Mouse (Mus musculus) ES-E14 (cell line): Measurements from ENCODE around the gene 1700034J05Rik. TPM values are rescaled to one million over a fixed set of nuclear protein-coding genes. Genes with fewer than 3 reads are reported as not detected.

Source experiments
- DNase-seq: peaks from one replicate; pipeline ENCODE4 v3.0.0-alpha.2; 2013; ENCODE audit warnings: low read depth, low spot score
- H3K27ac ChIP-seq: 2 replicates; pipeline ENCODE4 v1.5.1; 2012; ENCODE audit warnings: low read depth, mild to moderate bottlenecking, low read length, moderate library complexity, mixed read lengths; ENCODE audit not compliant: poor library complexity, insufficient read depth, severe bottlenecking
- H3K36me3 ChIP-seq: 2 replicates; pipeline ENCODE4 v1.6.1; 2012; ENCODE audit warnings: mild to moderate bottlenecking, low read length, moderate library complexity, mixed read lengths; ENCODE audit not compliant: control insufficient read depth, poor library complexity, insufficient read depth, severe bottlenecking
- H3K4me1 ChIP-seq, 2 experiments: fragments of 150-350 bp in 1 of 2; sonication (generic) in 1 of 2; 2 replicates each; pipeline ENCODE4 v1.6.1; 2012; ENCODE audit warnings: low read length in 2 of 2, mild to moderate bottlenecking in 1 of 2, mixed read lengths in 1 of 2; ENCODE audit not compliant: control insufficient read depth in 2 of 2, insufficient read depth in 2 of 2, poor library complexity in 1 of 2
- H3K4me3 ChIP-seq, 2 experiments: fragments of 150-350 bp in 1 of 2; sonication (generic) in 1 of 2; 2 replicates each; pipeline ENCODE4 v1.5.1; 2012; ENCODE audit warnings: low read length in 2 of 2, low read depth in 1 of 2, mild to moderate bottlenecking in 1 of 2, mixed read lengths in 1 of 2; ENCODE audit not compliant: insufficient read depth in 1 of 2, poor library complexity in 1 of 2, severe bottlenecking in 1 of 2
- H3K9ac ChIP-seq: 2 replicates; pipeline ENCODE4 v1.6.1; 2012; ENCODE audit warnings: low read depth, mild to moderate bottlenecking, low read length, mixed read lengths; ENCODE audit not compliant: poor library complexity, insufficient read depth, severe bottlenecking
- H3K9me3 ChIP-seq: fragments of 150-350 bp; sonication (generic); 2 replicates; pipeline ENCODE4 v1.6.1; 2012; ENCODE audit warnings: low read depth, mild to moderate bottlenecking, low read length; ENCODE audit not compliant: control insufficient read depth, insufficient read depth
- CHD2 ChIP-seq: IDR thresholded peaks from 2 replicates; pipeline ENCODE4 v1.6.1; 2014; ENCODE audit warnings: mild to moderate bottlenecking, low read depth, low read length, inconsistent platforms
- HCFC1 ChIP-seq: IDR thresholded peaks from 2 replicates; pipeline ENCODE4 v1.6.1; 2012; ENCODE audit warnings: low read length, inconsistent platforms, borderline replicate concordance; ENCODE audit not compliant: insufficient read depth
- MAFK ChIP-seq: IDR thresholded peaks from 2 replicates; pipeline ENCODE4 v1.6.1; 2014; ENCODE audit warnings: mild to moderate bottlenecking, low read depth, low read length, inconsistent platforms; ENCODE audit not compliant: insufficient read depth
- ZC3H11A ChIP-seq: IDR thresholded peaks from 2 replicates; pipeline ENCODE4 v1.6.1; 2012; ENCODE audit warnings: low read depth, mild to moderate bottlenecking, inconsistent platforms, low read length, borderline replicate concordance
- ZNF384 ChIP-seq: IDR thresholded peaks from 2 replicates; pipeline ENCODE4 v1.6.1; 2012; ENCODE audit warnings: low read depth, low read length, inconsistent platforms
- in situ Hi-C, 2 experiments: fragments of 600-800 bp; cut with MboI; formaldehyde crosslinking; loops; one replicate each; pipeline ENCODE4 v1.15.1; 2025; ENCODE audit warnings: low sequenced_read_pairs in 2 of 2, inconsistent platforms in 1 of 2; ENCODE audit not compliant: unreplicated experiment in 2 of 2
- total RNA-seq: library from RNA; depleted of rRNA; stranded (reverse); fragments of 300-350 nt; gene quantifications from 2 replicates; pipeline ENCODE4 v1.2.3, GENCODE M21; 2012; rRNA removed

Gene 1700034J05Rik
- total RNA-seq, result 0.11 and 0.22 TPM in 2 replicates

- no peak for DNase-seq
- H3K9me3 ChIP-seq, result no peaks in the 10 kb centered on the region
- H3K4me3 ChIP-seq, result no peak within 1 kb of the TSS
- H3K36me3 ChIP-seq, result no peaks in the 10 kb centered on the region
- no peak within 1 kb of the TSS for H3K9ac ChIP-seq
- in situ Hi-C loops, result no loop called here
- no peak within 1 kb of the TSS for H3K27ac ChIP-seq
- no peak for TF ChIP-seq ZNF384
- no peak for TF ChIP-seq ZC3H11A
- no peak for TF ChIP-seq CHD2
- TF ChIP-seq HCFC1, result no peak
- TF ChIP-seq MAFK, result no peak
- peaks cover 3 to 4% of the 10 kb centered on the region in 2 experiments; a peak in 2 of 4 replicates for H3K4me1 ChIP-seq
Observed at GRCm38 (mm10) chr6:146954258-146954657, at the start of gene 1700034J05Rik. Gene 1700034J05Rik (minus strand): TSS chr6:146954422.

- Histone ChIP-seq H3K4me1 (no peaks in the 10 kb centered on the region), H3K27ac (no peak overlapping the region), H3K36me3 (0 out of 2 replicates have a peak, but pooled peaks cover 3% of the 10 kb centered on the region), H3K9ac (no peak overlapping the region), H3K4me3 (no peak overlapping the region), H3K9me3 (no peaks in the 10 kb centered on the region)
- in situ Hi-C loops, result no loop called here
- TF ChIP-seq MAFK (no peak), HCFC1 (no peak), CHD2 (no peak), ZNF384 (no peak)
- no peak for DNase-seq
Observed at GRCm38 (mm10) chr6:146999755-147000154, 45.5 kb upstream of the 1700034J05Rik start.

- in situ Hi-C loops, result no loop called here
- DNase-seq, result no peak
- H3K4me1 ChIP-seq, result no peaks in the 10 kb centered on the region
- no peak overlapping the region for H3K9ac ChIP-seq
- H3K4me3 ChIP-seq, result no peak overlapping the region
- 0 out of 2 replicates have a peak, but pooled peaks cover 3% of the 10 kb centered on the region for H3K36me3 ChIP-seq
- no peak overlapping the region for H3K27ac ChIP-seq
- H3K9me3 ChIP-seq, result no peaks in the 10 kb centered on the region
- TF ChIP-seq MAFK (no peak), ZNF384 (no peak), HCFC1 (no peak), ZC3H11A (no peak), CHD2 (no peak)
Observed at GRCm38 (mm10) chr6:146999302-146999701, 45.1 kb upstream of the 1700034J05Rik start.

GRCm38 (mm10) chr6:146998710-146999109 lies 44.5 kb upstream of the 1700034J05Rik start:
- in situ Hi-C loops, result no loop called here
- H3K9me3 ChIP-seq, result no peaks in the 10 kb centered on the region
- no peak for DNase-seq
- no peak overlapping the region for H3K27ac ChIP-seq
- 0 out of 2 replicates have a peak, but pooled peaks cover 3% of the 10 kb centered on the region for H3K36me3 ChIP-seq
- H3K9ac ChIP-seq, result no peak overlapping the region
- no peaks in the 10 kb centered on the region for H3K4me1 ChIP-seq
- H3K4me3 ChIP-seq, result no peak overlapping the region
- no peak for TF ChIP-seq ZNF384
- no peak for TF ChIP-seq MAFK
- no peak for TF ChIP-seq ZC3H11A
- no peak for TF ChIP-seq CHD2
- TF ChIP-seq HCFC1, result no peak

GRCm38 (mm10) chr6:146997006-146997405 lies 42.8 kb upstream of the 1700034J05Rik start:
- Histone ChIP-seq H3K36me3 (0 out of 2 replicates have a peak, but pooled peaks cover 3% of the 10 kb centered on the region), H3K9me3 (no peaks in the 10 kb centered on the region), H3K27ac (no peak overlapping the region), H3K4me3 (no peak overlapping the region), H3K9ac (no peak overlapping the region), H3K4me1 (no peaks in the 10 kb centered on the region)
- TF ChIP-seq HCFC1, result no peak
- in situ Hi-C loops, result no loop called here
- DNase-seq, result no peak
